Mouse (Mus musculus): ENCODE results near the gene Bcl2l14.

DNA sequence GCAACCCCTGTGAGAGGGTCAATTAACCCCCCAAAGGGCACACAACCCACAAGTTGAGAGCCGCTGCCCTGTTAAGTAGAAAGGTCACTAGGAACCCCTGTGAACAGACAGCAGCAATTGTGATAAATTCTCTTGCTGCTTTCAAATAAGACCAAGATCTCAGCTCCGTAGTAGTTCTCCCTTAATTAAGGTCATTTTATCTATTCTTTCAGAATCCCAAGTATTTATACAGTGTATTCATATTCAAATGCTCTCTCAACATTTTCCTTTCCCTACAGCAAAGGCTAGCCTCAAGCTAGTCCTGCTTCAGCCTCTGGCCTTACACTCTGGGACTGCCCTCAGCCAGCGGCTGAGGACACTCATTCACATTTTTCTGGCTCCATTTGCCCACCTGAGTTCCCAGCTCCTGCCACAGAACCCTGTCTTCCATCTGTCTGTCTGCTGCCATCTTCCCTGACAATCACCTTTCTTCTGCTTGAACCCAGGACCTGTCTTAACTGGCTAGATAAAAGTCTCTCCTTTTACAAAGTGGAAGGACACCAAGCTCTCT is 20.5 kb downstream of the Bcl2l14 start:
- TF ChIP-seq CTCF (IDR thresholded peaks at IDR 0.05; ENCODE audit: extremely low read depth, insufficient read depth, low read length) (no peak), POLR2A (IDR thresholded peaks at IDR 0.05; ENCODE audit: extremely low read depth, insufficient read depth, low read length) (no peak)
